Mouse (Mus musculus): Measurements from ENCODE around the gene Gm28230. TPM values are rescaled to one million over a fixed set of nuclear protein-coding genes. Genes with fewer than 3 reads are reported as not detected.

Gm28230 gene
- total and polyA plus RNA-seq, 3 experiments, result 0.89 to 1.7 (median 1.1) TPM

DNA sequence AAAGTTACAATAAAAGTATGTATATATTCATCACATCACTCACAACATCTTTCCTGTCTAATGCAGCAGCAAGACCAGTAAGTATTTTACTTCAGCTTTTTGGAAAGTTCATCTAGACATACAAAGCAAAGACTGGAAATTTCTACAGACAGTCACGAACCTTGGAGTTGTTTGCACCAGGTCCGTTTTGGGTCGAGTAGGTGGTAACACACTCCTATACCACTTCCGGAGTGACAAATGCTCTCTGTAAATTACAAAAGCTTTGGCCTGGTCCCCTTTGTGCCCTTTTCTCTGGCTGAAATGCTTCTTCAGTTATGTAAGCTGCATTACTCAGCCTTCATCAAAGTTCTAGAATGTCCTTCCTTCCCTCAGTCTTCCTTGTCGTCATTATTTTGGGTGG, 27.2 kb downstream of the Gm28230 start:
- Histone ChIP-seq H3K79me2 (replicated peaks; ENCODE audit: control insufficient read depth, extremely low read depth, insufficient read depth, poor library complexity, severe bottlenecking) (no peaks in the 10 kb centered on the region), H3K27me3 (replicated peaks) (no peaks in the 10 kb centered on the region), H3K36me3 (replicated peaks in 1 of 2; ENCODE audit: control insufficient read depth in 1 of 2, insufficient read depth in 1 of 2, low read length in 1 of 2) (no peaks in the 10 kb centered on the region), H3K4me1 (ENCODE audit: control insufficient read depth in 1 of 2, insufficient read depth in 2 of 2) (peaks cover 0 to 12% of the 10 kb centered on the region in 2 experiments; a peak in 2 of 4 replicates), H3K9me3 (replicated peaks; ENCODE audit: low read length) (no peaks in the 10 kb centered on the region), H3K9ac (ENCODE audit: insufficient read depth, low read depth) (no peak overlapping the region), H3K27ac (ENCODE audit: insufficient read depth, low read depth) (no peak overlapping the region), H3K4me2 (ENCODE audit: insufficient read depth, low read depth, poor library complexity, severe bottlenecking) (no peak overlapping the region), H3K4me3 (replicated peaks in 1 of 3; ENCODE audit: low read depth in 2 of 3, low read length in 2 of 3, poor library complexity in 1 of 3) (no peak overlapping the region)
- in situ Hi-C loops (cut with MboI; ENCODE audit: low pct_ligation_motif_present, low pct_unique_long_range_greater_than_20kb, low sequenced_read_pairs), result no loop called here
- TF ChIP-seq TBP (conservative IDR thresholded peaks at IDR 0.05; ENCODE audit: low read depth, low read length) (no peak), ETS1 (conservative IDR thresholded peaks at IDR 0.05; ENCODE audit: low read depth, low read length) (no peak), ZMIZ1 (IDR thresholded peaks at IDR 0.05; ENCODE audit: low read depth, low read length) (no peak), SIN3A (IDR thresholded peaks at IDR 0.05; ENCODE audit: low read length) (no peak), EP300 (IDR thresholded peaks at IDR 0.05; ENCODE audit: low read length) (no peak), E2F4 (IDR thresholded peaks at IDR 0.05; ENCODE audit: insufficient replicate concordance, low read depth, low read length) (no peak), HCFC1 (IDR thresholded peaks at IDR 0.05; ENCODE audit: low read depth, low read length) (no peak), UBTF (IDR thresholded peaks at IDR 0.05; ENCODE audit: low read depth, low read length) (no peak), MXI1 (IDR thresholded peaks at IDR 0.05; ENCODE audit: low read depth, low read length) (no peak), NRF1 (IDR thresholded peaks at IDR 0.05; ENCODE audit: low read depth, low read length) (no peak), ZKSCAN1 (IDR thresholded peaks at IDR 0.05; ENCODE audit: borderline replicate concordance, low read depth, low read length) (no peak), MAFK (IDR thresholded peaks at IDR 0.05; ENCODE audit: insufficient replicate concordance, low read length) (no peak), IRF4 (IDR thresholded peaks at IDR 0.05; ENCODE audit: low read depth, low read length) (no peak), MYC (IDR thresholded peaks at IDR 0.05; ENCODE audit: low read depth, low read length) (no peak), CTCF (conservative IDR thresholded peaks at IDR 0.05 in 1 of 2, IDR thresholded peaks at IDR 0.05 in 1 of 2; ENCODE audit: low read depth in 2 of 2, low read length in 2 of 2) (no peak), ZC3H11A (IDR thresholded peaks at IDR 0.05; ENCODE audit: low read depth, low read length) (no peak), MAX (IDR thresholded peaks at IDR 0.05; ENCODE audit: low read length) (no peak)
- dilution Hi-C loops (cut with MboI; ENCODE audit: extremely low pct_ligation_motif_present, extremely low pct_unique_long_range_greater_than_20kb, low sequenced_read_pairs), result no loop called here
- no peak for DNase-seq (ENCODE audit: extremely low read depth)

GRCm38 (mm10) chr2:74760146-74760545, 33.6 kb downstream of the Gm28230 start:
- Histone ChIP-seq H3K27ac (ENCODE audit: insufficient read depth, low read depth) (no peak overlapping the region), H3K27me3 (replicated peaks) (no peaks in the 10 kb centered on the region), H3K4me3 (replicated peaks in 1 of 3; ENCODE audit: low read depth in 2 of 3, low read length in 2 of 3, poor library complexity in 1 of 3) (no peak overlapping the region), H3K79me2 (replicated peaks; ENCODE audit: control insufficient read depth, extremely low read depth, insufficient read depth, poor library complexity, severe bottlenecking) (no peaks in the 10 kb centered on the region), H3K9me3 (replicated peaks; ENCODE audit: low read length) (peaks cover 6% of the 10 kb centered on the region), H3K4me2 (ENCODE audit: insufficient read depth, low read depth, poor library complexity, severe bottlenecking) (no peak overlapping the region), H3K9ac (ENCODE audit: insufficient read depth, low read depth) (no peak overlapping the region), H3K36me3 (replicated peaks in 1 of 2; ENCODE audit: control insufficient read depth in 1 of 2, insufficient read depth in 1 of 2, low read length in 1 of 2) (no peaks in the 10 kb centered on the region), H3K4me1 (ENCODE audit: control insufficient read depth in 1 of 2, insufficient read depth in 2 of 2) (no peaks in the 10 kb centered on the region)
- dilution Hi-C loops (cut with MboI; ENCODE audit: extremely low pct_ligation_motif_present, extremely low pct_unique_long_range_greater_than_20kb, low sequenced_read_pairs) (no loop called here), in situ Hi-C loops (cut with MboI; ENCODE audit: low pct_ligation_motif_present, low pct_unique_long_range_greater_than_20kb, low sequenced_read_pairs) (no loop called here)
- no peak for DNase-seq (ENCODE audit: extremely low read depth)
- TF ChIP-seq ZNF384 (IDR thresholded peaks at IDR 0.05; ENCODE audit: low read depth, low read length) (no peak), KAT2A (IDR thresholded peaks at IDR 0.05; ENCODE audit: insufficient replicate concordance, low read length) (no peak), ZKSCAN1 (IDR thresholded peaks at IDR 0.05; ENCODE audit: borderline replicate concordance, low read depth, low read length) (no peak), EP300 (IDR thresholded peaks at IDR 0.05; ENCODE audit: low read length) (no peak), JUND (conservative IDR thresholded peaks at IDR 0.05; ENCODE audit: low read depth, low read length) (no peak), SMC3 (IDR thresholded peaks at IDR 0.05; ENCODE audit: low read depth, low read length) (no peak), ETS1 (conservative IDR thresholded peaks at IDR 0.05; ENCODE audit: low read depth, low read length) (no peak), MAX (IDR thresholded peaks at IDR 0.05; ENCODE audit: low read length) (no peak), MYC (IDR thresholded peaks at IDR 0.05; ENCODE audit: low read depth, low read length) (no peak), MEF2A (IDR thresholded peaks at IDR 0.05; ENCODE audit: borderline replicate concordance, low read depth, low read length) (no peak), NRF1 (IDR thresholded peaks at IDR 0.05; ENCODE audit: low read depth, low read length) (no peak), ZC3H11A (IDR thresholded peaks at IDR 0.05; ENCODE audit: low read depth, low read length) (no peak), HCFC1 (IDR thresholded peaks at IDR 0.05; ENCODE audit: low read depth, low read length) (no peak)
